Mouse (Mus musculus) CH12.LX (cell line): ENCODE data around the gene Syne4. TPM values are rescaled to one million over a fixed set of nuclear protein-coding genes. Genes with fewer than 3 reads are reported as not detected.
A peak's percentile ranks its signal among the peaks of the same experiment; 100 is the strongest.

Experiments used
- DNase-seq: peaks from one replicate; pipeline ENCODE4 v3.0.0-alpha.2; 2013; ENCODE audit errors: extremely low read depth
- H3K27ac ChIP-seq: 2 replicates; pipeline ENCODE4 v1.5.1; 2012; ENCODE audit warnings: low read depth, mild to moderate bottlenecking, control low read depth, moderate library complexity; ENCODE audit not compliant: insufficient read depth
- H3K27me3 ChIP-seq: replicated peaks from 2 replicates; pipeline ENCODE3; 2012; ENCODE audit warnings: inconsistent platforms
- H3K36me3 ChIP-seq, 2 experiments: replicated peaks in 1 of 2; 2 replicates each; pipeline versions ENCODE3 to v1.6.1; 2012; ENCODE audit warnings: inconsistent platforms in 1 of 2, low read length in 1 of 2, mild to moderate bottlenecking in 1 of 2, mixed read lengths in 1 of 2, moderate library complexity in 1 of 2; ENCODE audit not compliant: control insufficient read depth in 1 of 2, insufficient read depth in 1 of 2
- H3K4me1 ChIP-seq, 2 experiments: 2 replicates each; pipeline ENCODE4 v1.6.1; 2012; ENCODE audit warnings: inconsistent platforms in 1 of 2, moderate library complexity in 1 of 2; ENCODE audit not compliant: insufficient read depth in 2 of 2, control insufficient read depth in 1 of 2
- H3K4me2 ChIP-seq: 2 replicates; pipeline ENCODE4 v1.6.1; 2012; ENCODE audit warnings: low read depth, mild to moderate bottlenecking, control low read depth; ENCODE audit not compliant: poor library complexity, insufficient read depth, severe bottlenecking
- H3K4me3 ChIP-seq, 3 experiments: fragments of 150-350 bp in 1 of 3; sonication (generic) in 1 of 3; replicated peaks in 1 of 3; 2 replicates each; pipeline versions ENCODE3 to v1.5.1; 2011 to 2012; ENCODE audit warnings: low read depth in 2 of 3, low read length in 2 of 3, mild to moderate bottlenecking in 2 of 3, moderate library complexity in 2 of 3, control low read depth in 1 of 3, improper control_type of control experiment in 1 of 3, inconsistent platforms in 1 of 3, mixed read lengths in 1 of 3; ENCODE audit not compliant: poor library complexity in 1 of 3
- H3K79me2 ChIP-seq: replicated peaks from 2 replicates; pipeline ENCODE4 v1.6.1; 2012; ENCODE audit warnings: mild to moderate bottlenecking, moderate library complexity; ENCODE audit not compliant: control insufficient read depth, poor library complexity, insufficient read depth, severe bottlenecking; ENCODE audit errors: extremely low read depth
- H3K9ac ChIP-seq: 2 replicates; pipeline ENCODE4 v1.6.1; 2012; ENCODE audit warnings: low read depth, mild to moderate bottlenecking, control low read depth, moderate library complexity; ENCODE audit not compliant: insufficient read depth
- H3K9me3 ChIP-seq: replicated peaks from 2 replicates; pipeline ENCODE3; 2012; ENCODE audit warnings: low read length, inconsistent platforms, mixed read lengths
- BHLHE40 ChIP-seq: IDR thresholded peaks from 2 replicates; pipeline ENCODE4 v1.6.1; 2011; ENCODE audit warnings: mild to moderate bottlenecking, low read depth, low read length, improper control_type of control experiment
- CHD1 ChIP-seq: IDR thresholded peaks from 2 replicates; pipeline ENCODE4 v1.6.1; 2012; ENCODE audit warnings: low read depth, low read length, improper control_type of control experiment, inconsistent platforms
- CHD2 ChIP-seq: IDR thresholded peaks from 2 replicates; pipeline ENCODE4 v1.6.1; 2011; ENCODE audit warnings: low read length, improper control_type of control experiment
- CTCF ChIP-seq, 2 experiments: IDR thresholded peaks in 1 of 2; conservative IDR thresholded peaks in 1 of 2; 2 replicates each; pipeline ENCODE4 v1.5.1; 2011 to 2012; ENCODE audit warnings: low read depth in 2 of 2, low read length in 2 of 2, improper control_type of control experiment in 1 of 2, inconsistent platforms in 1 of 2, mild to moderate bottlenecking in 1 of 2, moderate library complexity in 1 of 2
- E2F4 ChIP-seq: IDR thresholded peaks from 2 replicates; pipeline ENCODE4 v1.6.1; 2011; ENCODE audit warnings: low read depth, low read length, improper control_type of control experiment; ENCODE audit not compliant: insufficient replicate concordance
- EP300 ChIP-seq: IDR thresholded peaks from 2 replicates; pipeline ENCODE4 v1.6.1; 2011; ENCODE audit warnings: low read length, improper control_type of control experiment
- ETS1 ChIP-seq: conservative IDR thresholded peaks from 2 replicates; pipeline ENCODE4 v1.6.1; 2012; ENCODE audit warnings: low read depth, mild to moderate bottlenecking, inconsistent platforms, low read length, improper control_type of control experiment, moderate library complexity
- IRF4 ChIP-seq: IDR thresholded peaks from 2 replicates; pipeline ENCODE4 v1.6.1; 2014; ENCODE audit warnings: low read depth, mild to moderate bottlenecking, inconsistent platforms, low read length, improper control_type of control experiment
- JUN ChIP-seq: IDR thresholded peaks from 2 replicates; pipeline ENCODE4 v1.6.1; 2011; ENCODE audit warnings: low read depth, mild to moderate bottlenecking, low read length, improper control_type of control experiment, moderate library complexity; ENCODE audit not compliant: insufficient read depth
- JUND ChIP-seq: conservative IDR thresholded peaks from 2 replicates; pipeline ENCODE4 v1.6.1; 2011; ENCODE audit warnings: low read depth, low read length, improper control_type of control experiment
- KAT2A ChIP-seq: IDR thresholded peaks from 2 replicates; pipeline ENCODE4 v1.6.1; 2012; ENCODE audit warnings: low read length, improper control_type of control experiment, inconsistent platforms; ENCODE audit not compliant: insufficient replicate concordance
- MAX ChIP-seq: IDR thresholded peaks from 2 replicates; pipeline ENCODE4 v1.6.1; 2011; ENCODE audit warnings: low read length, improper control_type of control experiment
- MAZ ChIP-seq: IDR thresholded peaks from 2 replicates; pipeline ENCODE4 v1.6.1; 2012; ENCODE audit warnings: low read depth, mild to moderate bottlenecking, inconsistent platforms, low read length, improper control_type of control experiment, moderate library complexity
- MEF2A ChIP-seq: IDR thresholded peaks from 2 replicates; pipeline ENCODE4 v1.6.1; 2014; ENCODE audit warnings: low read depth, mild to moderate bottlenecking, inconsistent platforms, low read length, improper control_type of control experiment, borderline replicate concordance
- MYC ChIP-seq: IDR thresholded peaks from 2 replicates; pipeline ENCODE4 v1.6.1; 2011; ENCODE audit warnings: low read depth, mild to moderate bottlenecking, improper control_type of control experiment, low read length
- NELFE ChIP-seq: IDR thresholded peaks from 2 replicates; pipeline ENCODE4 v1.6.1; 2011; ENCODE audit warnings: low read depth, low read length, improper control_type of control experiment
- POLR2A ChIP-seq: IDR thresholded peaks from 2 replicates; pipeline ENCODE4 v1.6.1; 2011; ENCODE audit warnings: low read depth, mild to moderate bottlenecking, improper control_type of control experiment, low read length
- POLR2AphosphoS2 ChIP-seq: IDR thresholded peaks from 2 replicates; pipeline ENCODE4 v1.6.1; 2011; ENCODE audit warnings: low read depth, low read length, improper control_type of control experiment
- RAD21 ChIP-seq: IDR thresholded peaks from 2 replicates; pipeline ENCODE4 v1.6.1; 2011; ENCODE audit warnings: low read depth, mild to moderate bottlenecking, low read length, improper control_type of control experiment, moderate library complexity
- RCOR1 ChIP-seq: conservative IDR thresholded peaks from 2 replicates; pipeline ENCODE4 v1.6.1; 2012; ENCODE audit warnings: low read depth, mild to moderate bottlenecking, inconsistent platforms, low read length, improper control_type of control experiment
- SIN3A ChIP-seq: IDR thresholded peaks from 2 replicates; pipeline ENCODE4 v1.6.1; 2012; ENCODE audit warnings: low read length, improper control_type of control experiment, inconsistent platforms
- SMC3 ChIP-seq: IDR thresholded peaks from 2 replicates; pipeline ENCODE4 v1.6.1; 2011; ENCODE audit warnings: low read depth, low read length, improper control_type of control experiment
- TBP ChIP-seq: conservative IDR thresholded peaks from 2 replicates; pipeline ENCODE4 v1.6.1; 2011; ENCODE audit warnings: low read depth, low read length, improper control_type of control experiment
- UBTF ChIP-seq: IDR thresholded peaks from 2 replicates; pipeline ENCODE4 v1.6.1; 2012; ENCODE audit warnings: low read depth, mild to moderate bottlenecking, inconsistent platforms, low read length, improper control_type of control experiment, moderate library complexity
- ZC3H11A ChIP-seq: IDR thresholded peaks from 2 replicates; pipeline ENCODE4 v1.6.1; 2012; ENCODE audit warnings: low read depth, mild to moderate bottlenecking, inconsistent platforms, low read length, improper control_type of control experiment
- ZKSCAN1 ChIP-seq: IDR thresholded peaks from 2 replicates; pipeline ENCODE4 v1.6.1; 2012; ENCODE audit warnings: low read depth, inconsistent platforms, low read length, improper control_type of control experiment, borderline replicate concordance
- ZMIZ1 ChIP-seq: IDR thresholded peaks from 2 replicates; pipeline ENCODE4 v1.6.1; 2012; ENCODE audit warnings: low read depth, mild to moderate bottlenecking, inconsistent platforms, low read length, improper control_type of control experiment
- ZNF384 ChIP-seq: IDR thresholded peaks from 2 replicates; pipeline ENCODE4 v1.6.1; 2012; ENCODE audit warnings: low read depth, low read length, improper control_type of control experiment, inconsistent platforms
- dilution Hi-C: fragments of 300-500 bp; cut with MboI; formaldehyde crosslinking; loops from 2 replicates; pipeline ENCODE4 v1.14.3; 2020; ENCODE audit warnings: low sequenced_read_pairs; ENCODE audit not compliant: extremely low pct_unique_long_range_greater_than_20kb, extremely low pct_ligation_motif_present
- in situ Hi-C: fragments of 300-500 bp; cut with MboI; formaldehyde crosslinking; loops from 3 replicates; pipeline ENCODE4 v1.14.3; 2019; ENCODE audit warnings: low sequenced_read_pairs, low pct_ligation_motif_present, low pct_unique_long_range_greater_than_20kb, mixed read lengths
- polyA plus RNA-seq: library from polyadenylated mRNA; unstranded; fragments of >175 nt; gene quantifications from 2 replicates; pipeline ENCODE4 v1.2.1, GENCODE M21; 2012; ENCODE audit warnings: low read depth; ENCODE audit not compliant: insufficient read length
- total RNA-seq, 2 experiments: library from RNA; depleted of rRNA; stranded (reverse); fragments of 300-350 nt in 1 of 2; fragments of >200 nt in 1 of 2; gene quantifications; 2 replicates each; pipeline ENCODE4 v1.2.3; 2012 to 2014

Gene Syne4
- total and polyA plus RNA-seq, 3 experiments, result 0.70 to 3.1 (median 1.9) TPM

DNA sequence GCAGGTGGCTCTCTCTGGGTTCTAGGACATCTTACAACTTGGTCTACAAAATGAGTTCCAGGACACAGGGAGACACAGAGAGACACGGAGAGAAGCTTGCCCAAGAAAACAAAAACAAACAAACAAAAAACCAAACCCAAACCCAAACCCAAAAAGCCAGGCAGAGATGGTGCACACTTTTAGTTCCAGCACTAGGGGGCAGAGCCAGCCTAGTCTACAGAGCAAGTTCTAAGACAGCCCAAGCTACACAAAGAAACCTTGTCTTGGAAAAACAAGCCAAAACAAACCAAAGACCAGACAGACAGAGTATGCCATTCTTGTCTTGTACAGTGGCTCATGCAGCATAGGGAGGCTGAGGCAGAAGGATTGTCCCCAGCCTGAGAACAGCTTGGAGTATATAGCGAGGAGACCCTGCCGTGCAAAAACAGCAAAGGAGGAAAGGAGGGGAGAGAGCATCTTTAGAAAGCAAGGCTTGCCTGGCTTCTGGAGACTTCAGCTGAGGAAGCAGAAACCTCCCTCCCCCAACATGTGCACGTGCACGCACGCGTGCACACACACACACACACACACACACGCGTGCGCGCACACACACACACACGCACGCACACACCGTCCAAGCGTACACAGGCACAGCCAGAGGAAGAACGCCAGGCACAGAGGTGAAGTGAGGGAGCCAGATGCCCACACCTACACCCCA is 8.4 kb upstream of the Syne4 start:
- no peak overlapping the region for H3K27ac ChIP-seq
- H3K9me3 ChIP-seq, result peaks cover under 1% of the 10 kb centered on the region
- dilution Hi-C loops (no loop called here), in situ Hi-C loops (no loop called here)
- peaks cover 6% of the 10 kb centered on the region for H3K79me2 ChIP-seq
- H3K4me3 ChIP-seq, result no peak overlapping the region
- H3K4me1 ChIP-seq, result peaks cover 11 to 29% of the 10 kb centered on the region in 2 experiments
- TF ChIP-seq MAX, result no peak
- peak; percentile 76 for TF ChIP-seq RAD21
- TF ChIP-seq SMC3, result peak; percentile 56
- peak in 1 of 2 experiments; percentile 80; a peak in 2 of 4 replicates for TF ChIP-seq CTCF (conservative IDR thresholded peaks at IDR 0.05 in 1 of 2, IDR thresholded peaks at IDR 0.05 in 1 of 2; ENCODE audit: low read depth in 2 of 2, low read length in 2 of 2)
- peak; percentile 69 for TF ChIP-seq BHLHE40
- peaks cover 31% of the 10 kb centered on the region for H3K27me3 ChIP-seq
- H3K4me2 ChIP-seq, result no peak overlapping the region
- H3K36me3 ChIP-seq, result peaks cover 3 to 13% of the 10 kb centered on the region in 2 experiments
- no peak for DNase-seq
- H3K9ac ChIP-seq, result no peak overlapping the region

GRCm38 (mm10) chr7:30308076-30309005 is 6.3 kb upstream of the Syne4 start, which contains the start of gene Alkbh6:
Gene Alkbh6, plus strand, starts transcription at chr7:30308717.
- Histone ChIP-seq H3K4me2 (peak within 1 kb of the TSS; percentile 82), H3K4me3 (peak within 1 kb of the TSS; percentile 75 to 96 (median 85)), H3K9ac (peak within 1 kb of the TSS; percentile 66), H3K79me2 (peaks cover 6% of the 10 kb centered on the region), H3K36me3 (peaks cover 10 to 34% of the 10 kb centered on the region in 2 experiments), H3K9me3 (no peaks in the 10 kb centered on the region), H3K27ac (peak within 1 kb of the TSS; percentile 34; the same call in 1 of the 2 replicates), H3K4me1 (peaks cover 11 to 29% of the 10 kb centered on the region in 2 experiments), H3K27me3 (peaks cover 11% of the 10 kb centered on the region)
- dilution Hi-C loops, result no loop called here
- in situ Hi-C loops, result no loop called here
- peak; percentile 98 for DNase-seq
- TF ChIP-seq JUN, result no peak
- peak; percentile 74 for TF ChIP-seq CHD2
- peak; percentile 94 for TF ChIP-seq ZMIZ1
- TF ChIP-seq ETS1, result no peak
- no peak for TF ChIP-seq UBTF
- TF ChIP-seq E2F4, result no peak
- TF ChIP-seq MEF2A, result no peak
- peak; percentile 13; the same call in 1 of the 2 replicates for TF ChIP-seq MYC
- TF ChIP-seq CTCF (conservative IDR thresholded peaks at IDR 0.05 in 1 of 2, IDR thresholded peaks at IDR 0.05 in 1 of 2; ENCODE audit: low read depth in 2 of 2, low read length in 2 of 2), result no peak
- peak; percentile 71 for TF ChIP-seq MAX
- 0 out of 2 replicates have a peak, but pooled peaks have one; percentile 30 for TF ChIP-seq KAT2A
- no peak for TF ChIP-seq CHD1
- TF ChIP-seq NELFE, result peak; percentile 93
- peak; percentile 93 for TF ChIP-seq SIN3A
- no peak for TF ChIP-seq RAD21
- 0 out of 2 replicates have a peak, but pooled peaks have one; percentile 45 for TF ChIP-seq TBP
- no peak for TF ChIP-seq BHLHE40
- peak; percentile 70 for TF ChIP-seq MAZ
- TF ChIP-seq POLR2A, result peak; percentile 94
- no peak for TF ChIP-seq SMC3
- TF ChIP-seq POLR2AphosphoS2, result peak; percentile 90; the same call in 1 of the 2 replicates
- no peak for TF ChIP-seq ZNF384
- TF ChIP-seq RCOR1, result no peak
- TF ChIP-seq EP300, result no peak
- TF ChIP-seq ZKSCAN1, result no peak
- TF ChIP-seq IRF4, result no peak
- TF ChIP-seq JUND, result no peak
- TF ChIP-seq ZC3H11A, result no peak
